Mouse (Mus musculus) cortical plate, adult 2 months (tissue): ENCODE data around the gene Shtn1. TPM values are rescaled to one million over a fixed set of nuclear protein-coding genes. Genes with fewer than 3 reads are reported as not detected.

ENCODE experiments used
- H3K27ac ChIP-seq: fragments of 200-500 bp; 2 replicates; pipeline ENCODE4 v1.5.1; 2012; ENCODE audit warnings: low read length, control low read depth, inconsistent platforms; ENCODE audit not compliant: insufficient read depth
- H3K4me1 ChIP-seq: fragments of 200-500 bp; 2 replicates; pipeline ENCODE4 v1.6.1; 2011; ENCODE audit warnings: low read length; ENCODE audit not compliant: control insufficient read depth, insufficient read depth
- H3K4me3 ChIP-seq: fragments of 200-500 bp; 2 replicates; pipeline ENCODE4 v1.5.1; 2011; ENCODE audit warnings: mild to moderate bottlenecking, low read length, control low read depth; ENCODE audit not compliant: insufficient read depth
- CTCF ChIP-seq: fragments of 200-500 bp; IDR thresholded peaks from 2 replicates; pipeline ENCODE4 v1.5.1; 2011; ENCODE audit warnings: mild to moderate bottlenecking, control low read depth, low read length; ENCODE audit not compliant: insufficient read depth; ENCODE audit errors: extremely low read depth
- POLR2A ChIP-seq: fragments of 200-500 bp; IDR thresholded peaks from 2 replicates; pipeline ENCODE4 v1.6.1; 2011; ENCODE audit warnings: mild to moderate bottlenecking, low read length, control low read depth; ENCODE audit not compliant: insufficient read depth; ENCODE audit errors: extremely low read depth
- polyA plus RNA-seq: library from polyadenylated mRNA; depleted of rRNA; stranded (reverse); fragments of >200 nt; gene quantifications from 2 replicates; pipeline ENCODE4 v1.2.3, GENCODE M21; 2012

Shtn1 gene
- polyA plus RNA-seq, 1 experiment: 23.0 TPM

DNA sequence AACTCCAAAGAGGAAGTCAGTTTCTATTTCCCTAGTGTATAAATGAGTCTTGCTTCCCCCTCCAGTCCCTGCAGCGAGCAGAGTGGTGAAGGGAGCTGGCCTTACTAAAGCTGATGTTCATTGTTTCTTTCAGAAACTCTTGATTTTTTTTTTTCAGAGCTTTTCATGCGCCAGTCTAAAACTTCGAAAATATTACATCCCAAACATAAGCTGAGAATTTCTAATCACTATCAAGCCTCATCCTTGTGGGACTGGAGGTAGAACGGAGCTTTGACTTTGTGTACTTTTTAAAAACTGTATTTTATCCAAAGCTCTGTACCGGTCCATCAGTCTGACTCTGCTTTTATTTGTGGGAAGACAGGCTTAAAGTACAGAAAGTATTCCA is 95.9 kb downstream of the Shtn1 start:
- no peak overlapping the region for H3K27ac ChIP-seq
- H3K4me1 ChIP-seq: no peaks in the 10 kb centered on the region; the same call in 1 of the 2 replicates
- H3K4me3 ChIP-seq: no peak overlapping the region
- TF ChIP-seq POLR2A: no peak
- no peak for TF ChIP-seq CTCF

DNA sequence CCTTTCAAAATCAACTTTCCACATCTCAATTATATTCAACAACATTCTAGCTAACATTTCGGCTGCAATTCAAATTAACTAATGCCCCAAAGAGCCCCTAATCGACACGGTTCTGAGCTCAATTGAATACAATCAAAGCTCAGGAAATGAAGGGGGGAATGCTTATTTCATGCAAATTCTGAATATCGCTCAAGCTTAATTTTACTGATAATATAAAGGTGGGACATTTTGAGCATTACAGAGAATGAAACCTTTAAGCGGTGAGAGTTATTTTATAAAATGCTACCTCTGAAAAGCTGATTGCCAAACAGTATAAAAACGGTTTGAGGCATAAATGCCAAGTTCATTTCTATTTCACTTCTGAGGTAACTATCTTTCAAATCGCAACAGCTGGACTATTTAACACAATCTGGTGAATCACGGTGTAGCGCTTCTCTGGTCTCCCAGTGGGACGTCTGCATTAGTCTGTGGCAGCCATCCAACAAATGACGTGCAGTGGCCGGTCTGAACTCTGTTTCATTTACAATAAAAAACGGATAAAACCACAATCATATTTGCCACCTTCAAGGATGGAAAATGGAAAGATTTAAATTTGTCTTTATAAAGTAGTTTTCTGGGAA is 96.4 kb downstream of the Shtn1 start:
- no peak overlapping the region for H3K4me3 ChIP-seq
- H3K27ac ChIP-seq: no peak overlapping the region
- TF ChIP-seq CTCF (no peak), POLR2A (no peak)
- H3K4me1 ChIP-seq: no peaks in the 10 kb centered on the region; the same call in 1 of the 2 replicates

DNA sequence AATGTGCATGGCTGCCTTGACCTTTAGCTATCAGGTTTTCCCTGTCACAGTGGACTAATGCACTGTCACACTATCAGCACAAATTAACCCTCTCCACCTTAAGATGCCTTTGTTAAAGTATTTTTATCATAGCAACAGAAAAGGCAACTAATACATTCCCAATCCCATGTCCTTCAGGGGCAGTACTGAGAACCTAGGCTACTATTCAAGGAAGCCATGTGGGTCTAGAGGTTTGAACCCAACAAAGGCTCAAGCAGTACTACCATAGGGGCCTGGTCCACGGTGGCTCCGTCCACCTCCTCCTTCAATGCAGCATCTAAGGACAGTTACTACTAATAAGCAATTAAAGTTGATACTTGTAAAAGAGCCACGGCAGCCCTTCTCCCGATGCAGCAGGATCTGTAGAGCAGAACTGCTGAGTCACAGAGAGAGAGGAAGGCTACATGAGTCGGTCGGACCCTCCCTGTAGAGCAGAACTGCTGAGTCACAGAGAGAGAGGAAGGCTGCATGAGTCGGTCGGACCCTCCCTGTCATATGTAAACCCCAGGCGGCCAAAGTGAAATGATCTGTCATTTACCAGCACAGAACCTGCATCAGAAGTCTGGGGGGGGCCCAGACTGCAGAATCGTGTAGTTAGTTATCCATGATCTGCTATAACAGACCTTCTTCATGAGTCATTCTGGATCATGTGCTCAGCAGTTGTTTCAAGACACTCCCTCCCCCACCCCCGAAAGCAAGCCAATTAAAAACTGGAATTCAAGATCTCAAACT is 97.3 kb downstream of the Shtn1 start:
- TF ChIP-seq CTCF (no peak), POLR2A (no peak)
- Histone ChIP-seq H3K4me1 (no peaks in the 10 kb centered on the region; the same call in 1 of the 2 replicates), H3K4me3 (no peak overlapping the region), H3K27ac (no peak overlapping the region)

- H3K4me1 ChIP-seq: no peaks in the 10 kb centered on the region; the same call in 1 of the 2 replicates
- TF ChIP-seq CTCF (no peak), POLR2A (no peak)
- H3K4me3 ChIP-seq: no peak overlapping the region
- H3K27ac ChIP-seq: no peak overlapping the region
These were observed 100.6 kb downstream of the Shtn1 start for GRCm38 (mm10) chr19:58975216-58975863.

DNA sequence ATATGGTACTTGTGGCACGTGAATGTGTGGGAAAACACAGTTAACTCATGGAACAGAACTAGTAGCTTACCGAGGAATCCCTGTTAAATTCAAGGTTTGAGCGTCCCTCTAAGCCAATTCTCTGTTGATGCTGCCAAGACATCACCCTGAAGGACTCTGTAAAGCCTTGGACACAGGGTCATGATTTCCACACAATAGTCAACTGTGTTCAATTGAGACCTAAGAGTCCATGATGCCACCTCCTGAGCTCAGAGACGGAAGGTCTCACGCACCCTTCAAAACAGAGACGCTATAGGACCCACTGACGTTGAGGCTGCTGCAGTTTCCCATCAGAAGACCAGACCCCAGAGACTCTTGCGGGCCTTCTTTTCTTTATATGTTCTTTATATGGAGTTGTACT is 101.8 kb downstream of the Shtn1 start:
- Histone ChIP-seq H3K27ac (no peak overlapping the region), H3K4me3 (no peak overlapping the region), H3K4me1 (no peaks in the 10 kb centered on the region)
- TF ChIP-seq POLR2A (no peak), CTCF (no peak)

- TF ChIP-seq CTCF: no peak
- no peak for TF ChIP-seq POLR2A
- Histone ChIP-seq H3K4me3 (no peak overlapping the region), H3K27ac (no peak overlapping the region), H3K4me1 (no peaks in the 10 kb centered on the region)
These were observed 105.1 kb downstream of the Shtn1 start for GRCm38 (mm10) chr19:58970826-58971225.

- TF ChIP-seq POLR2A: no peak
- no peak for TF ChIP-seq CTCF
- H3K4me3 ChIP-seq: no peak overlapping the region
- no peaks in the 10 kb centered on the region for H3K4me1 ChIP-seq
- no peak overlapping the region for H3K27ac ChIP-seq
These were observed 107.0 kb downstream of the Shtn1 start for GRCm38 (mm10) chr19:58968731-58969506.

DNA sequence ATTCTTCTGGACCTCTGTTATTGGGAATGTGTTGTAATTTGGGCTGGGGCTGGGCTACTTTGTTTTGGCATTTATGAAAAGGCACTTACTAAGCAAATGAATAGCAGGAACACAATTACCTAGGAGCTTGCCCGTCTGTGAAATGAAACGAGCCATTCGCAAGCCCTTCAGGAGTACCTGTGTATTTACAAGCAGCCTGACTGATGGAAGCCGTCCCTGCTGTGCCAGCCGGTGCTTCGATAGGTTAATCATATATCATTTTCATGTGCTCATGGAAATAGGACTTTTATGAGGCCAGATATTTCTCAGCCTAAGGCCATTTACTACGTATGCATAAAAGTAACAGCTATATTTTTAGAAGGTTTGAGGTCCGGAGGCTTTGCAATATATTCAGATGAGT is 112.9 kb downstream of the Shtn1 start:
- Histone ChIP-seq H3K4me3 (no peak overlapping the region), H3K27ac (no peak overlapping the region), H3K4me1 (no peaks in the 10 kb centered on the region)
- no peak for TF ChIP-seq POLR2A
- TF ChIP-seq CTCF: no peak

DNA sequence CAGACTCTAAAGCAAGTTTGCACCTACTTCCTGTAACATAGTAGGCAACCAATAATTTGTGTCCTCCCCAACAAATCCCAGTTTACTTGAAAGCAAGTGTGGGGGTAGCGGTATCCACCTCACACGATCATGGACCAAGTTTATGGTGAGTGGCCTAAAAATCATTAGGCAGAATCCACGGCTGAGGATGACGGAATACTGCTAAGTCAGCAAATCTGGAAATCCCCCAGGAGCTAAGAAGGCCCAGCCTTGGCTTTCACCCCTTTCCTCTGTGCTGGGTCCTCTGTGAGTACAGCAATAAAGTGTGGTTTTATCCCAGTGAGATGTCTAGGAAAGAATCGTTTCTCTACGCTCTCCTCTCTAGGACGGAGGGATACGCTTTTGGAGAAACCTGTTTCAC is 121.1 kb downstream of the Shtn1 start:
- no peaks in the 10 kb centered on the region for H3K4me1 ChIP-seq
- H3K27ac ChIP-seq: no peak overlapping the region
- no peak overlapping the region for H3K4me3 ChIP-seq
- TF ChIP-seq CTCF (no peak), POLR2A (no peak)

- no peaks in the 10 kb centered on the region for H3K4me1 ChIP-seq
- no peak overlapping the region for H3K4me3 ChIP-seq
- no peak overlapping the region for H3K27ac ChIP-seq
- no peak for TF ChIP-seq CTCF
- no peak for TF ChIP-seq POLR2A
These were observed 123.7 kb downstream of the Shtn1 start for GRCm38 (mm10) chr19:58952236-58952635.
